Mouse (Mus musculus) G1E (cell line): ENCODE results near the gene Trim24.
"Not testable (repeated sequence)": the region's sequence is repeated elsewhere in the genome, so short reads cannot be mapped to it uniquely, and the experiment has no call there.

ENCODE experiments used
- CTCF ChIP-seq: IDR thresholded peaks from 2 replicates; pipeline ENCODE4 v1.5.1; 2012; ENCODE audit warnings: low read depth, low read length, inconsistent platforms, mixed read lengths
- GATA1 ChIP-seq: IDR thresholded peaks from 2 replicates; pipeline ENCODE4 v1.6.1; 2012; ENCODE audit warnings: borderline replicate concordance, low read length, inconsistent platforms, mixed read lengths
- GATA2 ChIP-seq: IDR thresholded peaks from 2 replicates; pipeline ENCODE4 v1.6.1; 2012; ENCODE audit warnings: low read depth, low read length, inconsistent platforms, borderline replicate concordance
- POLR2AphosphoS5 ChIP-seq: IDR thresholded peaks from 2 replicates; pipeline ENCODE4 v1.6.1; 2012; ENCODE audit warnings: low read depth, low read length, inconsistent platforms; ENCODE audit not compliant: insufficient replicate concordance
- TAL1 ChIP-seq: conservative IDR thresholded peaks from 2 replicates; pipeline ENCODE4 v1.6.1; 2012; ENCODE audit warnings: low read depth, low read length, inconsistent platforms, mixed read lengths

GRCm38 (mm10) chr6:37825331-37826115 is 45.1 kb upstream of the Trim24 start:
- not testable (repeated sequence) for TF ChIP-seq CTCF, POLR2AphosphoS5, TAL1, GATA1, GATA2
